Comparison of ENCODE assay signal across 13 mouse cellular contexts in genomic region chr10:60822641-60823425, GRCm38 (mm10). TPM values are rescaled to one million over a fixed set of nuclear protein-coding genes. Genes with fewer than 3 reads are reported as not detected.
A peak's percentile ranks its signal among the peaks of the same experiment; 100 is the strongest.
DNase-seq lines count a peak whose midpoint lies in the region; ATAC-seq lines count a peak whose summit lies in the region.
"Had no signal": no experiment of that assay in that cellular context is flagged by ENCODE, and none has a peak within 500 bp of the region (broad histone marks: within the 10 kb centered on the region; RNA-seq: fewer than 3 reads in every experiment).

No protein-coding gene starts in this region.

- H3K4me1 ChIP-seq in heart, embryonic 13.5 days = peaks cover 98% of the 10 kb centered on the region

- no peak overlapping the region; the same call in 1 of the 2 replicates for H3K4me3 ChIP-seq in heart, embryonic 13.5 days

- H3K27me3 ChIP-seq in heart, embryonic 13.5 days (replicated peaks) = no peaks in the 10 kb centered on the region
- H3K27me3 ChIP-seq: Patski had no signal

- no peaks in the 10 kb centered on the region for H3K36me3 ChIP-seq in heart, embryonic 13.5 days

- H3K9me3 ChIP-seq in heart, embryonic 13.5 days = no peaks in the 10 kb centered on the region

- WGBS in heart, embryonic 13.5 days = 34% methylated on average over 17 of the region's 17 CpGs

- peak overlapping the region; percentile 94 for H3K9ac ChIP-seq in heart, embryonic 13.5 days

- H3K27ac ChIP-seq in heart, embryonic 13.5 days (replicated peaks) = peak overlapping the region; percentile 95

- peak overlapping the region; percentile 75 for H3K4me2 ChIP-seq in heart, embryonic 13.5 days

- ATAC-seq in heart, embryonic 13.5 days (ENCODE audit: extremely low read depth, insufficient number of reproducible peaks, low FRiP score, low TSS enrichment) = no peak
- no peak for ATAC-seq in granulocyte monocyte progenitor cell, adult 5-6 weeks (replicated peaks; ENCODE audit: poor library complexity, severe bottlenecking)

- peak; percentile 0 for DNase-seq in embryo, embryonic 9.5 days (ENCODE audit: extremely low spot score)
- DNase-seq in embryo, embryonic 10.5 days (ENCODE audit: low spot score) = no peak
- peak; percentile 21 for DNase-seq in urinary bladder, adult 2 months (ENCODE audit: low spot score)
- DNase-seq in urinary bladder, postnatal 10 days (ENCODE audit: low spot score) = no peak
- DNase-seq in gastrocnemius, postnatal 25 days = no peak
- no peak for DNase-seq in right cerebral cortex, adult 18-20 months
- DNase-seq: adrenal gland, postnatal 10 days; lung, postnatal 10 days; midbrain, embryonic 14.5 days had no signal

RNA-seq across cellular contexts. Expression of gene Unc5b, which starts 8.5 kb away (rescaled TPM):
- 17.5 and 28.8 TPM in 2 replicates for polyA plus RNA-seq in urinary bladder, adult 2 months (2012; rRNA removed)
- polyA plus RNA-seq in heart, embryonic 13.5 days (2015; fragmentation: Nextera tagmentation; extraction: Ambion mirVana) = 12.1 and 13.9 TPM in 2 replicates
- total RNA-seq in gastrocnemius, postnatal 25 days (2021) = 1 to 10 TPM; 2.0 to 3.5 TPM
- total RNA-seq in granulocyte monocyte progenitor cell, adult 5-6 weeks (2014; fragmentation: Nextera tagmentation) = not detected in 2 replicates
- total RNA-seq in granulocyte monocyte progenitor cell, adult 5-6 weeks (2017) = not detected in 2 replicates
- total RNA-seq: neutrophil, adult 5-6 weeks had no signal

Comparison
In these comparisons a context has a peak if more than half of its experiments do, and no peak if none do; other contexts are left out.
1. DNase-seq: peak in embryo, embryonic 9.5 days (single experiment) and urinary bladder, adult 2 months (single experiment); none in embryo, embryonic 10.5 days (single experiment), urinary bladder, postnatal 10 days (single experiment), gastrocnemius, postnatal 25 days (single experiment) and right cerebral cortex, adult 18-20 months (single experiment).